19 mouse cellular contexts compared by ENCODE assay signal in genomic region chr1:155577316-155577715, GRCm38 (mm10).
"Had no signal": no experiment of that assay in that cellular context is flagged by ENCODE, and none has a peak within 500 bp of the region (broad histone marks: within the 10 kb centered on the region; RNA-seq: fewer than 3 reads in every experiment).

No protein-coding gene starts in this region.

- H3K36me3 ChIP-seq: stomach, embryonic 15.5 days had no signal

- H3K27ac ChIP-seq: liver, embryonic 14.5 days; midbrain, embryonic 10.5 days; midbrain, embryonic 12.5 days; neural tube, embryonic 13.5 days; neural tube, embryonic 15.5 days; stomach, embryonic 15.5 days; stomach, postnatal 0 days had no signal

- H3K9me3 ChIP-seq: midbrain, embryonic 10.5 days; midbrain, embryonic 12.5 days; neural tube, embryonic 13.5 days; neural tube, embryonic 15.5 days; stomach, embryonic 15.5 days had no signal

- H3K4me2 ChIP-seq: lung, embryonic 14.5 days; midbrain, embryonic 12.5 days; neural tube, embryonic 13.5 days; neural tube, embryonic 15.5 days; stomach, embryonic 15.5 days had no signal

- H3K4me1 ChIP-seq: midbrain, embryonic 10.5 days; midbrain, embryonic 12.5 days; neural tube, embryonic 13.5 days; neural tube, embryonic 15.5 days; stomach, embryonic 15.5 days had no signal

- ATAC-seq: midbrain, embryonic 16.5 days had no signal

- H3K9ac ChIP-seq: liver, embryonic 14.5 days; lung, embryonic 14.5 days; midbrain, embryonic 12.5 days; neural tube, embryonic 13.5 days; neural tube, embryonic 15.5 days; stomach, embryonic 15.5 days had no signal

- H3K4me3 ChIP-seq: midbrain, embryonic 10.5 days; midbrain, embryonic 12.5 days; myocyte; neural tube, embryonic 13.5 days; neural tube, embryonic 15.5 days; stomach, embryonic 15.5 days had no signal

- H3K27me3 ChIP-seq: midbrain, embryonic 12.5 days; neural tube, embryonic 13.5 days; neural tube, embryonic 15.5 days; stomach, embryonic 15.5 days had no signal

- DNase-seq: lung, adult 18-20 months; lung, embryonic 14.5 days; lung, postnatal 10 days; lung, postnatal 4 days; midbrain, embryonic 14.5 days; right cerebral cortex, postnatal 14 days; right cerebral cortex, postnatal 4 days; thymus, adult 2 months; thymus, postnatal 25 days; thymus, postnatal 4 days had no signal
